Mouse (Mus musculus) cerebellum, adult 11-12 months (tissue): Measurements from ENCODE around the gene Rab40c.

ENCODE experiments used
- DNase-seq: peaks from one replicate; pipeline ENCODE4 v3.0.0; 2022

The Rab40c gene

GRCm38 (mm10) chr17:25841117-25841880 lies 78.2 kb downstream of the Rab40c start, which contains the start of gene Gm20683:
TSS of gene Gm20683 (minus strand) at chr17:25841763.
- DNase-seq: peak; percentile 32

GRCm38 (mm10) chr17:25840519-25840918 lies 79.0 kb downstream of the Rab40c start:
- DNase-seq: no peak

- DNase-seq: peak; percentile 55
Measured at GRCm38 (mm10) chr17:25839455-25840235, 79.9 kb downstream of the Rab40c start.

GRCm38 (mm10) chr17:25838904-25839303 lies 80.6 kb downstream of the Rab40c start:
- no peak for DNase-seq

DNA sequence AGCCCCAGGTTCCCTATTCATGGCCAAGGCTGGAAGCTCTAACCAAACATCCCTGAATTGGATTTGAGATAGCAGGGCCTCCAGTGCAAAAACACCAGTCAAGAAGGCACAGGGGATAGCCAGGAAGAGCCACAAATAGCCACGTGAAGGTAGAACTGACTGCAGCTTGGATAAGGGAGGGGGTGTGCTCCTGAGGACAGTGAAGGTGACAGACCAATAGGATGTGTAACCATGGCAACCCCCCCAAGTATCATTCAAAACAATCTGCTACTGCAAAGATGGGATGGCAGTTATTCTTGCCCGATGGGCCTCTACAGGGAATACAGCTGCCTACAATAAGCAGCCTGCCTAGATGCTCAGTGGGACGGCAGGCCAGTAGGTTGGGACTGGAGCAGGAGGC lies 82.0 kb downstream of the Rab40c start:
- DNase-seq: no peak

DNA sequence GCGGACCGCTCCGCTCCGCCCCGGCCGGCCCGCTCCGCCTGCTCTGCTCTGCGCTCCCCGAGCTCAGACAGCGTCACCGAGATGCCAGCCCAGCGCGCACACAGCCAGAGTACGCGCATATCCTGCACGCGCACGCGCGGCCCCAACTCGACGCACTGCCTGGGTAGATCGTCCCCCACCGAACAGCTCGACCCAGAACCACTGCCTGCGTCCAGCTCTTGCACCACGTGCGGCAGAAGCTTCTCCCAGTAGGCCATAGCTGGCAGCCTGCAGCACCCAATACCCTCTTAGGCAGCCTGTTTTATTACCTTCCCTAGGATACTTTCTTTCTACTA lies 82.5 kb downstream of the Rab40c start, which contains the start of gene Rhbdl1:
Gene Rhbdl1 (minus strand): TSS at position 220 of the 335 bp plus-strand sequence.
- DNase-seq: peak; percentile 90

GRCm38 (mm10) chr17:25836397-25837075 lies 83.0 kb downstream of the Rab40c start:
- no peak for DNase-seq

- DNase-seq: peak; percentile 63
Measured at GRCm38 (mm10) chr17:25835816-25836215, 83.7 kb downstream of the Rab40c start.

DNA sequence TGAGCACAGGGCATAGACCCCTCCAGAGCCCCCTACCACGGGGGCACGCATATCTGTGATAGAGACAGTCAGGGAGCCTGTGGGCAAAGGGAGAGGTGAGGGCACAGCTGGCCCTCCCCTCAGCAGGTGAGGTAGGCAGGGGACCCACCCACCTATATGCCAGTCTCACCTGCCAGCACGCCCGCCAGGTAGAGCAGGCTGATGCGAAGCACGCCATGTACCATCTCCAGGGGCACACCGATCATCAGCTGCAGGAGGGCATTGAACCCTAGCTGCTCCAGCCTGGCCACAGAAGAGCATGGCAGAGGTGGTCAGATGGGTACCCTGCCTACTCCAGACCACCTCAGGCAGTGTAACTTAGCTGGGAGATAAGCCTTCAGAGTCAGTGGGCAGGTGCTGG lies 84.2 kb downstream of the Rab40c start:
- DNase-seq: no peak

DNA sequence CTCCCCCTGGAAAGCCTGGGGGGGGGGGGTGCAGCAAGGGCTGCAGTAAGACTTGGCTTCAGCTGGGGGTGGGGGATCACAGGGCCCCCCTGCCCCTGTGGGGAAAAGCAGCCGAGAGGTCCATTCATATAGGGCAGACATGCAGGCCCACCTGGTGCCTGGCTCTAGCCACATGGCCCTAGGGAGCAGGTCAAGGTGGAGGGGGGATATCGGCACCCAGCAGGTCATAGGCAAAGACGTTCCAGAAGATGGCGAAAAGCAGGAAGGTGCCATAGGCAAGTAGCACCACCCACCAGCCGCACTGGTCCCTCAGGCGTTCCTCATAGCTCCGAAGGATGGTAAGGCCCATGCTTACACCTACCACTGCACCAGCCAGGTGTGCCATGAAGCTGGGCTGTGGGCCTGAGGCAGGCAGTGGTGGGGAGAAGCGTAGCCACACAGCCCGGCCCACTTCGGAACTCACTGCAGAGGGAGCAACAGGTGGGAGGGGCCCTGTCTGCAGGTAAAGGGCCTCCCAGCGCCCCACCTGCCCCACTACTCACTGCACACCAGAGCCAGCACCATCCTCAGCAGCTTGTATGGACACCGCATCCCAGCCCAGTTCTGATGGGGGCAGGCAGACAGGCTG lies 84.8 kb downstream of the Rab40c start:
- DNase-seq: peak; percentile 76

- DNase-seq: peak; percentile 75
Measured at GRCm38 (mm10) chr17:25833961-25834594, 85.4 kb downstream of the Rab40c start.

DNA sequence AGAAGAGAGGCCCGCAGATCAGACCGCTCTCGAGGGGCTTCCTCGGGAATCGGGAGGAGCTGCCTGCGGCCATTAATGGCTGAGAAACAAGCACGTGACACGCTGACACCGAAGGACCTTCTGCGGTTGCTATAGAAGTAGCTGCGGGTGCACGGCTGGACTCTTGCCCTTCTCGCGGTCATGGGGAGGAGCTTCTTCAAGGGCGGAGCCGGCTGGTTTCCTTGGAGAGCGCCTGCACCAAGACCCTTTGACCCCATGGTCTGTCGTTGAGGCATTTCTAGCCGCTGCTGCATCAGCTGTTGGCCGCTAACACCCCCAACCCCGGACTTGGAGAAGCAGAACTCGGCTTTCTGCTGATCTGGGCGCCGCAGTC lies 86.2 kb downstream of the Rab40c start, which contains the start of gene Stub1:
Gene Stub1 (minus strand): TSS at position 114 of the 373 bp plus-strand sequence.
- no peak for DNase-seq

DNA sequence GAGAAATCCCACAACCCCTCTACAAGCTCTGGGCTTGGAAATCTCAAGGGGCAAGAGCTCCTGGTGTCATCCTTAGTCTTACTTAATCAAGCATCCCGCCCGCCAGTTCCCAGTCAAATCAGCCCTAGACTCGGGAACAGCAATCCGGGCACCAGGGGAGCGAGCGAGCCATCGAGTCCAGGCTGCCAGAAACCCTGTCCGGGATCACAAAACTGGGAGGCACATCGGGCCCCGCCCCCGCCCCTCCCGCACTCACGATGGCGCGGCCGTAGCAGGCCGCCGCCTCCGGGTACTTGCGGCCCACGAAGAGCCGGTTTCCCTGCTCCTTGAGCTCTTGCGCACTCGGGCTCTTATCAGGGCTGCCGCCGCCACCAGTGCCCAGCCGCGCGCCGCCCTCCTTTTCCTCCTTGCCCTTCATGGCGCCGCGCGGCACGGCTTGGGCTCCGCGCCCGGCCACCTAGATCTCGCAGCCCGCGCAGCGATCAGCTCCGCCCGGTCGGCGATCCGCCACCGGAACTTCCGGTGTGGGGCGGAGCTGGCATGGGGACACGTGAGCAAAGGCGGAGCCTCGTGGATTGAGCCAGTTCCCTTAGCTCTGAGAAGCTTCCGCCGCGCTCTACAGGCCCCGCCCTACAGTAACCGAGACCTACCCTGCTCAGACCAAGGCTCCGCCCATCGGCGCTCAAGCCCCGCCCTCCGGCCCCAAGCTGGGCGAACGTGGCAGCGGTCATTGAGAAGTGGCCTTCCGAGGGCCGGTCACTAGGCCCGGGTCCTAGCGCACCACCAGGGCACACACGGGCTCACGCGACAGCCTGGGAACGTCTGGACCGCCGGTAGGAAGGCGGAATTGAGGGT lies 86.9 kb downstream of the Rab40c start:
- DNase-seq: peak; percentile 99
